Mouse (Mus musculus): ENCODE data around the gene Zfp282. TPM values are rescaled to one million over a fixed set of nuclear protein-coding genes. Genes with fewer than 3 reads are reported as not detected.

Gene Zfp282
- polyA plus RNA-seq, 1 experiment: 13.8 TPM

GRCm38 (mm10) chr6:47872266-47872665, 4.7 kb upstream of the Zfp282 start:
- Histone ChIP-seq H3K27me3 (ENCODE audit: control insufficient read depth, insufficient read depth, low read length) (no peaks in the 10 kb centered on the region), H3K4me3 (ENCODE audit: control insufficient read depth, insufficient read depth, low read length) (no peak overlapping the region), H3K4me1 (replicated peaks; ENCODE audit: control insufficient read depth, insufficient read depth, low read length) (peaks cover 2% of the 10 kb centered on the region; the same call in 1 of the 2 replicates), H3K27ac (ENCODE audit: control insufficient read depth, insufficient read depth, low read length) (no peak overlapping the region), H3K36me3 (ENCODE audit: control insufficient read depth, insufficient read depth, low read length) (peaks cover 2% of the 10 kb centered on the region; the same call in 1 of the 2 replicates)
- no peak for TF ChIP-seq POLR2A (IDR thresholded peaks at IDR 0.05; ENCODE audit: control insufficient read depth, extremely low read depth, insufficient read depth, low read length, poor library complexity)
- no peak for DNase-seq
- WGBS: 94% methylated on average over 5 of the region's 5 CpGs

- Histone ChIP-seq H3K4me1 (replicated peaks; ENCODE audit: control insufficient read depth, insufficient read depth, low read length) (peaks cover 11% of the 10 kb centered on the region), H3K27me3 (ENCODE audit: control insufficient read depth, insufficient read depth, low read length) (no peaks in the 10 kb centered on the region), H3K4me3 (ENCODE audit: control insufficient read depth, insufficient read depth, low read length) (peak overlapping the region; percentile 100), H3K36me3 (ENCODE audit: control insufficient read depth, insufficient read depth, low read length) (0 out of 2 replicates have a peak, but pooled peaks cover 2% of the 10 kb centered on the region), H3K27ac (ENCODE audit: control insufficient read depth, insufficient read depth, low read length) (peak overlapping the region; percentile 53; the same call in 1 of the 2 replicates)
- peak; percentile 75 for DNase-seq
- WGBS: under 1% methylated on average over 70 of the region's 71 CpGs
- TF ChIP-seq POLR2A (IDR thresholded peaks at IDR 0.05; ENCODE audit: control insufficient read depth, extremely low read depth, insufficient read depth, low read length, poor library complexity): no peak
- TF ChIP-seq CTCF (IDR thresholded peaks at IDR 0.05; ENCODE audit: borderline replicate concordance, control insufficient read depth, extremely low read depth, insufficient read depth, low read length, poor library complexity): 0 out of 2 replicates have a peak, but pooled peaks have one; percentile 33
Measured at GRCm38 (mm10) chr6:47877461-47878132, 593 bp downstream of the Zfp282 start.

GRCm38 (mm10) chr6:47878133-47878514, 1.1 kb downstream of the Zfp282 start:
- H3K4me1 ChIP-seq (replicated peaks; ENCODE audit: control insufficient read depth, insufficient read depth, low read length): peaks cover 11% of the 10 kb centered on the region
- no peaks in the 10 kb centered on the region for H3K27me3 ChIP-seq (ENCODE audit: control insufficient read depth, insufficient read depth, low read length)
- H3K27ac ChIP-seq (ENCODE audit: control insufficient read depth, insufficient read depth, low read length): no peak overlapping the region
- peak; percentile 25 for DNase-seq
- H3K4me3 ChIP-seq (ENCODE audit: control insufficient read depth, insufficient read depth, low read length): peak overlapping the region; percentile 100
- WGBS: under 1% methylated on average over 11 of the region's 11 CpGs
- TF ChIP-seq POLR2A (IDR thresholded peaks at IDR 0.05; ENCODE audit: control insufficient read depth, extremely low read depth, insufficient read depth, low read length, poor library complexity): no peak
- no peak for TF ChIP-seq CTCF (IDR thresholded peaks at IDR 0.05; ENCODE audit: borderline replicate concordance, control insufficient read depth, extremely low read depth, insufficient read depth, low read length, poor library complexity)
- 0 out of 2 replicates have a peak, but pooled peaks cover 3% of the 10 kb centered on the region for H3K36me3 ChIP-seq (ENCODE audit: control insufficient read depth, insufficient read depth, low read length)

GRCm38 (mm10) chr6:47878593-47878992, 1.6 kb downstream of the Zfp282 start:
- H3K27ac ChIP-seq (ENCODE audit: control insufficient read depth, insufficient read depth, low read length): no peak overlapping the region
- peaks cover 11% of the 10 kb centered on the region for H3K4me1 ChIP-seq (replicated peaks; ENCODE audit: control insufficient read depth, insufficient read depth, low read length)
- WGBS: 58% methylated on average over 3 of the region's 3 CpGs
- no peaks in the 10 kb centered on the region for H3K27me3 ChIP-seq (ENCODE audit: control insufficient read depth, insufficient read depth, low read length)
- 0 out of 2 replicates have a peak, but pooled peaks cover 3% of the 10 kb centered on the region for H3K36me3 ChIP-seq (ENCODE audit: control insufficient read depth, insufficient read depth, low read length)
- H3K4me3 ChIP-seq (ENCODE audit: control insufficient read depth, insufficient read depth, low read length): no peak overlapping the region
- no peak for DNase-seq
- TF ChIP-seq POLR2A (IDR thresholded peaks at IDR 0.05; ENCODE audit: control insufficient read depth, extremely low read depth, insufficient read depth, low read length, poor library complexity): no peak
- no peak for TF ChIP-seq CTCF (IDR thresholded peaks at IDR 0.05; ENCODE audit: borderline replicate concordance, control insufficient read depth, extremely low read depth, insufficient read depth, low read length, poor library complexity)

DNA sequence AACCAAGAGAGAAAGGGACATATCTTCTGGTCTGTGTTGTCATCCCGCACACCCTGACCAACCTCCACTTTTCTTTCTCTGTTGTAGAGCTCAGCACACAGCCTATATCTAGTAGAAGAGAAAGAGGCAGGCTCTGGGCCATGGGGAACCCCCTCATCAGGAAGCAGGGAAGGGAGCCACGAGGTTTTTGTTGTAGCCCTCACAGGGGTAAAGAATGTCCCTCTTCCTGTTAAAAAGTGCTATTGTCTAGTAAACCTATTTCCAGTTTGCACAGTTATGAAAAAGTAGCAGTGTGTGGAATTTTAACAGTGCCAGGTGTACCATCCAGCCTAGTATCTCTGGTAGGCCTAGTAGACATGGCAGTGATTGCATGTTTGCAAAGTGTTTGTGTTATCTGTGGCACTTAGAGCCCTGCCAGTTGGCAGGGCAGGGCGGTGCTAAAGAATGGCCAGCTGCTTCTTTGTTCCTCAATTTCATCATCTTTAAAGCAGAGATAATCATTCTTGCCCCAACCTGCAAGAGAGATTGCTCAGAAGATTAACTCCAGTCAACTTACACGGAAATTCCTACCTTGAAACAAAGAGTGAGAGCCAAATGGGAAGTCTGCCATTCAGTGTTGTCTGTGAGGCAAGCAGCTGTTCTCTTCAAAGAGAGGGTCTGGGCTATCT, 2.2 kb downstream of the Zfp282 start:
- Histone ChIP-seq H3K27me3 (ENCODE audit: control insufficient read depth, insufficient read depth, low read length) (no peaks in the 10 kb centered on the region), H3K36me3 (ENCODE audit: control insufficient read depth, insufficient read depth, low read length) (0 out of 2 replicates have a peak, but pooled peaks cover 3% of the 10 kb centered on the region), H3K27ac (ENCODE audit: control insufficient read depth, insufficient read depth, low read length) (no peak overlapping the region), H3K4me1 (replicated peaks; ENCODE audit: control insufficient read depth, insufficient read depth, low read length) (peaks cover 11% of the 10 kb centered on the region), H3K4me3 (ENCODE audit: control insufficient read depth, insufficient read depth, low read length) (no peak overlapping the region)
- 66% methylated on average over 4 of the region's 4 CpGs for WGBS
- TF ChIP-seq POLR2A (IDR thresholded peaks at IDR 0.05; ENCODE audit: control insufficient read depth, extremely low read depth, insufficient read depth, low read length, poor library complexity): no peak
- no peak for TF ChIP-seq CTCF (IDR thresholded peaks at IDR 0.05; ENCODE audit: borderline replicate concordance, control insufficient read depth, extremely low read depth, insufficient read depth, low read length, poor library complexity)
- DNase-seq: no peak

- 95% methylated on average over 10 of the region's 10 CpGs for WGBS
- DNase-seq: no peak
- H3K4me3 ChIP-seq (ENCODE audit: control insufficient read depth, insufficient read depth, low read length): no peak overlapping the region
- peaks cover 11% of the 10 kb centered on the region for H3K4me1 ChIP-seq (replicated peaks; ENCODE audit: control insufficient read depth, insufficient read depth, low read length)
- no peak for TF ChIP-seq CTCF (IDR thresholded peaks at IDR 0.05; ENCODE audit: borderline replicate concordance, control insufficient read depth, extremely low read depth, insufficient read depth, low read length, poor library complexity)
- TF ChIP-seq POLR2A (IDR thresholded peaks at IDR 0.05; ENCODE audit: control insufficient read depth, extremely low read depth, insufficient read depth, low read length, poor library complexity): no peak
- H3K27ac ChIP-seq (ENCODE audit: control insufficient read depth, insufficient read depth, low read length): no peak overlapping the region
- 0 out of 2 replicates have a peak, but pooled peaks cover 3% of the 10 kb centered on the region for H3K36me3 ChIP-seq (ENCODE audit: control insufficient read depth, insufficient read depth, low read length)
- H3K27me3 ChIP-seq (ENCODE audit: control insufficient read depth, insufficient read depth, low read length): no peaks in the 10 kb centered on the region
Measured at GRCm38 (mm10) chr6:47880166-47880565, 3.2 kb downstream of the Zfp282 start.
